Mouse (Mus musculus) midbrain, embryonic 11.5 days (tissue): ENCODE measurements at regions not wholly inside any gene's neighbourhood (a gene's known extent, or its start where the extent isn't known, plus 50 kb on each side); places are given as distances from the start of the nearest gene placed in this dataset.

ENCODE experiments used
- ATAC-seq: fragments of 200-750 bp; cut with Nextera tagmentation; 2 replicates; pipeline ENCODE4 v1.8.0; 2017; ENCODE audit warnings: moderate TSS enrichment, moderate library complexity; ENCODE audit not compliant: low FRiP score
- DNase-seq: peaks from one replicate; pipeline ENCODE4 v3.0.0; 2015; ENCODE audit warnings: low spot score; ENCODE audit errors: missing footprints
- H3K27ac ChIP-seq: fragments of 300-500 bp; sonication (generic); 2 replicates; pipeline ENCODE4 v1.5.1; 2014; ENCODE audit warnings: low read depth, low read length
- H3K27me3 ChIP-seq: fragments of 300-500 bp; sonication (generic); 2 replicates; pipeline ENCODE4 v1.6.1; 2014; ENCODE audit warnings: mild to moderate bottlenecking, low read length, moderate library complexity, mixed read lengths; ENCODE audit not compliant: control insufficient read depth, insufficient read depth
- H3K36me3 ChIP-seq: fragments of 300-500 bp; sonication (generic); 2 replicates; pipeline ENCODE4 v1.6.1; 2014; ENCODE audit warnings: mild to moderate bottlenecking, low read length, moderate library complexity, mixed read lengths; ENCODE audit not compliant: control insufficient read depth, insufficient read depth
- H3K4me1 ChIP-seq: fragments of 300-500 bp; sonication (generic); 2 replicates; pipeline ENCODE4 v1.6.1; 2014; ENCODE audit warnings: low read length; ENCODE audit not compliant: control insufficient read depth, insufficient read depth
- H3K4me2 ChIP-seq: fragments of 300-500 bp; sonication (generic); 2 replicates; pipeline ENCODE4 v1.6.1; 2014; ENCODE audit warnings: mild to moderate bottlenecking, moderate library complexity
- H3K4me3 ChIP-seq: fragments of 300-500 bp; sonication (generic); 2 replicates; pipeline ENCODE4 v1.5.1; 2014; ENCODE audit warnings: low read depth, low read length
- H3K9ac ChIP-seq: fragments of 300-500 bp; sonication (generic); 2 replicates; pipeline ENCODE4 v1.6.1; 2014; ENCODE audit warnings: low read length
- H3K9me3 ChIP-seq: fragments of 300-500 bp; sonication (generic); 2 replicates; pipeline ENCODE4 v1.6.1; 2016; ENCODE audit warnings: low read length; ENCODE audit not compliant: control insufficient read depth
- WGBS: fragments of 180-500 bp; shearing (Covaris S2); extraction: QIAGEN DNeasy Blood & Tissue Kit; methylation state at CpG from one replicate; pipeline ENCODE4 v1.1.7; 2014; 5-methylcytosine and 5-hydroxymethylcytosine counted together

DNA sequence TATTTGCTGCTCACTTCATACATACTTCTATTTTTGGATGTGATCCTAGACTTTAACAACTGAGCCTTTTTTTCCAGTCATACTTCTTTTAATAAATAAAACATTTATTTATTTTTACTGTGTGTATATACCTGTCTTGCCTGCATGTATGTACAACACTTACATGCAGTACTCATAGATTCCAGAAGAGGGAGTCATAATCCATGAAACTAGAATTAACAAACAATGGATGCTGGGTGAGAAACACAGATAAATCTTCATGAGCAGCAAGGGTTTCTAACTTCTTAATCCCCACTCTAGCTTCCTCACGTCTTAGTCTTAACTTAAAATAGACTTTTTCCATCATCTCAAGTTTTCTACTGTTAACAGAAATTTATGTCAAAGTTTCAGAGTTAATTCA lies 1253.7 kb upstream of the Nr2f1 start:
- H3K4me1 ChIP-seq, result no peaks in the 10 kb centered on the region
- H3K4me2 ChIP-seq, result no peak overlapping the region
- no peak for ATAC-seq
- DNase-seq, result no peak
- no peak overlapping the region for H3K4me3 ChIP-seq
- WGBS, result 64% methylated on average over 1 of the region's 1 CpGs
- no peaks in the 10 kb centered on the region for H3K9me3 ChIP-seq
- H3K27me3 ChIP-seq, result no peaks in the 10 kb centered on the region
- H3K9ac ChIP-seq, result no peak overlapping the region
- H3K27ac ChIP-seq, result no peak overlapping the region
- H3K36me3 ChIP-seq, result no peaks in the 10 kb centered on the region

DNA sequence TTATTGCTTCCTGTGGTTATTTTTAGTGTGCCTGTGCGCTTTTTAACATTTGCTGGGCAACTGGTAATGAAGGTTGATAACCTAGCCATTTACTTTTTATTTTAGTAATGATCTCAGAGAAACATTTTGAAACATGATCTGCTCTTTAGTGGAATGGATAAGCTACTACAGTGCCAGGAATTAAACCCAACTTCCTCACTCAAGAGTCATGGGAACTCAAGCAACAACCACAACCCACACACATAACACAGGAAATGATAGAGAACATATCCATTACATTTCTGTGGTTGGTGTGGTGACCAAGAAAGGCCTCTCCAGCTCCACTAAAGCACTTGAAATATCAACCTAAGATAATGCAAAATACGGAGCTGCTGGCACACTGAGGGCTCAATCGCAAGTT lies 1243.6 kb upstream of the Nr2f1 start:
- DNase-seq (no peak), ATAC-seq (no peak)
- no peak overlapping the region for H3K9ac ChIP-seq
- H3K27me3 ChIP-seq, result no peaks in the 10 kb centered on the region
- H3K36me3 ChIP-seq, result no peaks in the 10 kb centered on the region
- no peak overlapping the region for H3K4me2 ChIP-seq
- no peak overlapping the region for H3K4me3 ChIP-seq
- no peaks in the 10 kb centered on the region for H3K9me3 ChIP-seq
- H3K4me1 ChIP-seq, result no peaks in the 10 kb centered on the region
- no peak overlapping the region for H3K27ac ChIP-seq
- 92% methylated on average over 3 of the region's 3 CpGs for WGBS

DNA sequence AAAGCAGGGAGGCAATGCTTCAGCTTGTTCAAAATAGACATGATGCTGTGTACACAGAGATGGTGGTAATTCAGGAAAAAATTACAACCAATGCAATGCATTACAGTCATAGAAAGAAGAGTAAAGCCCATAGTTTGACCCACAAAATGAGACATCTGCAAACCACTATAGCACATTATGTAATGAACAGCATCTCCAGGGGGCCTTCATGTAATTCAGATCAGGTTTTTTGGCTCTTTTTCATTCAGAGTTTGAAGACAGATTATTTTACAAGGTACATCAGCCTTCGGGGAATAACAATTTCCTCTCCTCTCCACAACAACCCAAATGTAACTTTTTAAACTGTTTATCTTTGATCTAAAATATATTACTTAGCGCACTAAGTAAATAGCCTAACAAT lies 1243.1 kb upstream of the Nr2f1 start:
- no peaks in the 10 kb centered on the region for H3K27me3 ChIP-seq
- H3K9ac ChIP-seq, result no peak overlapping the region
- WGBS, result 83% methylated on average over 2 of the region's 2 CpGs
- H3K4me2 ChIP-seq, result no peak overlapping the region
- H3K36me3 ChIP-seq, result no peaks in the 10 kb centered on the region
- DNase-seq (no peak), ATAC-seq (no peak)
- H3K27ac ChIP-seq, result no peak overlapping the region
- H3K4me3 ChIP-seq, result no peak overlapping the region
- no peaks in the 10 kb centered on the region for H3K9me3 ChIP-seq
- H3K4me1 ChIP-seq, result no peaks in the 10 kb centered on the region

DNA sequence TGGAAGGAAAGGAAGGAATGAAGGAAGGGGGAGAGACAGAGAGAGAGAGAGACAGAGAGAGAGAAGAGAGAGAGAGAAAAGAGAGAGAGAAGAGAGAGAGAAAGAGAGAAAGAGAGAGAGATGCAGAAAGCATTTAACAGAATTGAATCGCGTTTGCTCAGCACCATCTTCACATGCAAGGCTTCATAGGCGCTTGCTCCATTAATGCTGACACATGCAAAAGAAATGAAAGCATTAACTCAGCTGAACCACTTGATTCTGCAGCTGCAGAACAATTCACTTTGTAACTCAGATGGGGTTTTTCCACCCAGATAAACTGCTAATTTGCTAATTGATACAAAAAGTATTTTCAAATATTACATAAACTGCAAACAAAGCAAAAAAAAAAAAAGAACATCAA lies 1231.9 kb upstream of the Nr2f1 start:
- Histone ChIP-seq H3K4me1 (no peaks in the 10 kb centered on the region), H3K4me2 (no peak overlapping the region), H3K9me3 (no peaks in the 10 kb centered on the region), H3K27me3 (no peaks in the 10 kb centered on the region), H3K4me3 (no peak overlapping the region), H3K36me3 (no peaks in the 10 kb centered on the region), H3K9ac (no peak overlapping the region), H3K27ac (no peak overlapping the region)
- DNase-seq, result no peak
- 32% methylated on average over 3 of the region's 3 CpGs for WGBS
- peak; percentile 51; the same call in 1 of the 2 replicates for ATAC-seq

DNA sequence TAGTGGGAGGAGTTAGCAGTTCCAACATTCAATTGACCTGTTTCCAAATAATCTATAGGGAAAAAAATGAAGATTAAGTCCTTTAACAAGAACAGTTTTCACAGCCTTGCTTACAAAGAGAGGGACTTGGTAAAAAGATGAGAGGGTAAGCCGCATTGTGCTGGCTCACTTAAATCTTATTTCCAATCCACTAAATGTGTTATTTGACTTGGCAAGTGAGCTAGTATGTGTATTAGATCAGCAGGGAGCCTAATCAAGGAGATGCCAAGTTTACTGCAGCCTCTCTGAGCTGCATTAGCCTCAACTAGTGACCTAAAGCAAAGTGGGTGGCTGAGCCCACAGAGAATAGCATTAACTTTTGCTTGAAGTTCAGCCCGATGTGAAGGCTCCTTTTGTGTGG lies 1231.4 kb upstream of the Nr2f1 start:
- Histone ChIP-seq H3K4me2 (no peak overlapping the region), H3K4me1 (no peaks in the 10 kb centered on the region), H3K9ac (no peak overlapping the region), H3K27ac (no peak overlapping the region), H3K9me3 (no peaks in the 10 kb centered on the region), H3K4me3 (no peak overlapping the region), H3K27me3 (no peaks in the 10 kb centered on the region), H3K36me3 (no peaks in the 10 kb centered on the region)
- DNase-seq (no peak), ATAC-seq (peak; percentile 85)
- 15% methylated on average over 2 of the region's 2 CpGs for WGBS

DNA sequence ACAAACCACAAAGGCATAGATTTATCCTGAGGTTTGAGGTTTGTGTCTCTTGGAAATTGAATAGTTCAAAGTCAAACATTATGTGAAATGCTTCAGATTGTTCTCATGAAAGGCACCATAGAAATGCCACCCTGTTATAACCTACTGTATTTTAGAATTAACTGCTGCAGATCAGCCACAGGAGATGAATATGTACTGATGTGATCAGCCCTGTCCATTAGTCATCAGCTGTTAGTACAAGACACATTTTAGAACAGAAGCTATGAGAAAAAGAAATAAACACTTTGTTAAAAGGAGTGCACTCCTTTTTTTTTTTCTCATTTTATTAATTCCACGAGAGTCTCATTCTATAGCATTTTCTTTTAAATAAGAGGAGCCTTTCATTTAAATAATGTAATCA lies 1231.0 kb upstream of the Nr2f1 start:
- H3K4me2 ChIP-seq, result no peak overlapping the region
- no peaks in the 10 kb centered on the region for H3K9me3 ChIP-seq
- no peaks in the 10 kb centered on the region for H3K36me3 ChIP-seq
- H3K9ac ChIP-seq, result no peak overlapping the region
- no peaks in the 10 kb centered on the region for H3K4me1 ChIP-seq
- ATAC-seq, result peak; percentile 23
- no peak overlapping the region for H3K4me3 ChIP-seq
- DNase-seq, result no peak
- 29% methylated on average over 1 of the region's 1 CpGs for WGBS
- no peaks in the 10 kb centered on the region for H3K27me3 ChIP-seq
- no peak overlapping the region for H3K27ac ChIP-seq

DNA sequence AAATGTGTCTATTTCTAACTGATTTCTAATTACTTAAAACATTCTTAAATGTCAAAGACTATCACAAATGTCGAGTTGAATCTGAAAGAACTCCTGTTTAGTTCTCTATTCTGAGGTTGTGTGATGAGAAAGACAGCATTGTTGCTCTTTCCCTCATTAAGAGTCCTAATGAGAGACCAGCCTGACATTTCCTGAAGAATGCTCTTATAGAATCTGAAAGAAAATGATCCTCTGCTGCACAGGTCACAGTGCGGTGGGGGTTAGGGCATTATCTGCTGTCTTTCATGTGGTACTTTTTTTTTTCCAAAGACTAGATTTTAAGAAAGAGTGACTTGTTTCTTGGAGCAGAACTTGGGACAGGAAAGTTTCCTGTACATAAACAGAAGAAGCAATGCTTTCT lies 1218.3 kb upstream of the Nr2f1 start:
- Histone ChIP-seq H3K27ac (no peak overlapping the region), H3K4me2 (no peak overlapping the region), H3K9ac (no peak overlapping the region), H3K9me3 (no peaks in the 10 kb centered on the region), H3K4me1 (no peaks in the 10 kb centered on the region), H3K27me3 (no peaks in the 10 kb centered on the region), H3K4me3 (no peak overlapping the region), H3K36me3 (no peaks in the 10 kb centered on the region)
- ATAC-seq, result no peak
- DNase-seq, result no peak
- 49% methylated on average over 2 of the region's 2 CpGs for WGBS

DNA sequence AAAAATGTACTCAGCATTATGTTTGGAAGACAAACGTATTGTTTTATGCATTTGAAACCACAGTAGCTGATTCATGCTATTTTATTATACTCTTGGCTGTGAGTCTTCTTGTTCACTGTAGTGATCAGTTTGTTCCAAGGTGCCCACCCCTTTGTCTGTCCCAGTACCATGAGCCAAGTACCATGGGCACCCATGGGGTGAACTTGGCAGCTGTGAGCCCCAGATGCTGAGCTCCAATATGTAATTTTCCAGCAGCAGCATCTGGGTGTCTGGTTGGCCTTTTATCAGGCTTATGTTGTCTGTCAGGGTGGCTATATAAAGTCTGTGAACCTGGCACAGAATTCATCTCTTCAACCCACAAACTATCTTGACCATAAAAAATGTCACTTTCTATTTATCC lies 1200.5 kb upstream of the Nr2f1 start:
- no peaks in the 10 kb centered on the region; the same call in 1 of the 2 replicates for H3K9me3 ChIP-seq
- DNase-seq, result no peak
- no peaks in the 10 kb centered on the region for H3K4me1 ChIP-seq
- no peaks in the 10 kb centered on the region for H3K27me3 ChIP-seq
- H3K4me3 ChIP-seq, result no peak overlapping the region
- H3K9ac ChIP-seq, result no peak overlapping the region
- ATAC-seq, result no peak
- no peak overlapping the region for H3K27ac ChIP-seq
- H3K4me2 ChIP-seq, result no peak overlapping the region
- no peaks in the 10 kb centered on the region for H3K36me3 ChIP-seq
- 73% methylated on average over 1 of the region's 1 CpGs for WGBS

DNA sequence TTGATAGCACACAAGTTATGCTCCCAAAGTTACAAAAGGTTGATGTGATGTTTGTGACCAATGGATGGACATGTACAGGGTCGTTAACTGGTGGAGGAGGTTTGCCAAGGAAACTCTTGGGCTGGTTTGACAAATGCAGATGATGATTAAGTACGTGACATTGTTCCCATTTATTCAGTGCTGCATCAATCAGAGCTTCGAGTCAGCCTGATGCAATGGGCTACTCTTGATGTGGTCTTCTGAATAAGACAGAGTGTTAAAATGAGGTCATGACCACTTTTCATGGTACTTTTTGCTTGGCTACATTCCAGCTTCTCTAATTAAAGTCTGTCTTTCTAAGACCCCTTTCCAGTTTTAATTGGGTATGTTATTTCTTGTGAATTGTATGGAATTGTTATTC lies 1194.4 kb upstream of the Nr2f1 start:
- no peak overlapping the region for H3K4me3 ChIP-seq
- no peaks in the 10 kb centered on the region for H3K9me3 ChIP-seq
- no peak for DNase-seq
- no peak overlapping the region for H3K4me2 ChIP-seq
- ATAC-seq, result no peak
- H3K27me3 ChIP-seq, result no peaks in the 10 kb centered on the region
- no peak overlapping the region for H3K27ac ChIP-seq
- H3K4me1 ChIP-seq, result no peaks in the 10 kb centered on the region
- no peak overlapping the region for H3K9ac ChIP-seq
- H3K36me3 ChIP-seq, result no peaks in the 10 kb centered on the region
- WGBS, result 73% methylated on average over 3 of the region's 3 CpGs

DNA sequence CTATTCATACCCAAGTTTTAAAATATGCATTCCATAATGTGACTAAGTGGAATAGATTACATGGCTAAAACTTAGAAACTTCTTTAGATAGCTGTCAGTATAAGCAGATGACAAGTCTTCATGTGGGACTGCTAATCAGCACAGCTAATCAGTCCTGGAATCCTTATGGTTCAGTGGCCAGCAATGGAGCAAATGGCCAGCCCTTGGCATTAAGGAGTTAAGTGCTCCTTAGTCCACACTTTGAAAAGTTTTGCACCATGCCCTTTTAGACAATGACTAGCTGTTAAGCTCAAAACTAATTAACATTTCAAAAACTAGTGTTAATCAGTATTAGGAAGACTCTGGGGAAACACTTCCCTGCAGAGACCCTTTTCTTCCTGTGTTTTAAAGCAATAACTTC lies 1188.4 kb upstream of the Nr2f1 start:
- DNase-seq (peak; percentile 87), ATAC-seq (peak; percentile 83)
- Histone ChIP-seq H3K36me3 (no peaks in the 10 kb centered on the region), H3K4me1 (no peaks in the 10 kb centered on the region), H3K4me3 (no peak overlapping the region), H3K9me3 (no peaks in the 10 kb centered on the region), H3K27me3 (no peaks in the 10 kb centered on the region), H3K27ac (no peak overlapping the region), H3K4me2 (no peak overlapping the region), H3K9ac (no peak overlapping the region)
